Mouse (Mus musculus) frontal cortex, postnatal 36 days (tissue): ENCODE measurements around the gene Aff3.

Source experiments
- DNase-seq, 2 experiments: peaks; one replicate each; pipeline ENCODE4 v3.0.0; 2022; ENCODE audit warnings: low spot score in 2 of 2

Aff3 gene

GRCm38 (mm10) chr1:38664777-38665176 lies at the start of gene Aff3:
Gene Aff3, minus strand, starts transcription at chr1:38664955.
- DNase-seq: no peak

GRCm38 (mm10) chr1:38700646-38701045 lies 35.9 kb upstream of the Aff3 start:
- no peak for DNase-seq

GRCm38 (mm10) chr1:38699244-38699643 lies 34.5 kb upstream of the Aff3 start:
- no peak for DNase-seq

- no peak for DNase-seq
Measured at GRCm38 (mm10) chr1:38695812-38696681, 31.3 kb upstream of the Aff3 start.

- DNase-seq: no peak
Measured at GRCm38 (mm10) chr1:38695089-38695811, 30.5 kb upstream of the Aff3 start.

- no peak for DNase-seq
Measured at GRCm38 (mm10) chr1:38694142-38694541, 29.4 kb upstream of the Aff3 start.

- DNase-seq: no peak
Measured at GRCm38 (mm10) chr1:38690471-38690870, 25.7 kb upstream of the Aff3 start.

GRCm38 (mm10) chr1:38688216-38688615 lies 23.5 kb upstream of the Aff3 start:
- no peak for DNase-seq

GRCm38 (mm10) chr1:38685706-38686105 lies 21.0 kb upstream of the Aff3 start:
- no peak for DNase-seq

GRCm38 (mm10) chr1:38683158-38683721 lies 18.5 kb upstream of the Aff3 start:
- peak in 1 of 2 experiments; percentile 2 for DNase-seq

- DNase-seq: no peak
Measured at GRCm38 (mm10) chr1:38679890-38680289, 15.1 kb upstream of the Aff3 start.

GRCm38 (mm10) chr1:38671756-38672155 lies 7.0 kb upstream of the Aff3 start:
- DNase-seq: no peak

GRCm38 (mm10) chr1:38671019-38671418 lies 6.3 kb upstream of the Aff3 start:
- DNase-seq: no peak

- no peak for DNase-seq
Measured at GRCm38 (mm10) chr1:38668327-38668726, 3.6 kb upstream of the Aff3 start.

GRCm38 (mm10) chr1:38667892-38668291 lies 3.1 kb upstream of the Aff3 start:
- no peak for DNase-seq

- DNase-seq: no peak
Measured at GRCm38 (mm10) chr1:38666766-38667118, 2.0 kb upstream of the Aff3 start.

- no peak for DNase-seq
Measured at GRCm38 (mm10) chr1:38666111-38666765, 1.5 kb upstream of the Aff3 start.

- DNase-seq: no peak
Measured at GRCm38 (mm10) chr1:38665611-38666010, 856 bp upstream of the Aff3 start.

- no peak for DNase-seq
Measured at GRCm38 (mm10) chr1:38664261-38664660, 494 bp downstream of the Aff3 start.

- no peak for DNase-seq
Measured at GRCm38 (mm10) chr1:38662616-38663193, 2.0 kb downstream of the Aff3 start.

GRCm38 (mm10) chr1:38658933-38659553 lies 5.7 kb downstream of the Aff3 start:
- DNase-seq: no peak
